Mouse (Mus musculus): ENCODE results near the gene Hoxd12.

- TF ChIP-seq CTCF (IDR thresholded peaks at IDR 0.05; ENCODE audit: extremely low read depth, insufficient read depth, low read length) (no peak), POLR2A (IDR thresholded peaks at IDR 0.05; ENCODE audit: extremely low read depth, insufficient read depth, low read length) (no peak)
Observed at GRCm38 (mm10) chr2:74706393-74706960, 31.7 kb downstream of the Hoxd12 start.

All from cortical plate, adult 2 months (tissue).